Comparison of ENCODE assay signal across 7 mouse cellular contexts in the genomic region with DNA sequence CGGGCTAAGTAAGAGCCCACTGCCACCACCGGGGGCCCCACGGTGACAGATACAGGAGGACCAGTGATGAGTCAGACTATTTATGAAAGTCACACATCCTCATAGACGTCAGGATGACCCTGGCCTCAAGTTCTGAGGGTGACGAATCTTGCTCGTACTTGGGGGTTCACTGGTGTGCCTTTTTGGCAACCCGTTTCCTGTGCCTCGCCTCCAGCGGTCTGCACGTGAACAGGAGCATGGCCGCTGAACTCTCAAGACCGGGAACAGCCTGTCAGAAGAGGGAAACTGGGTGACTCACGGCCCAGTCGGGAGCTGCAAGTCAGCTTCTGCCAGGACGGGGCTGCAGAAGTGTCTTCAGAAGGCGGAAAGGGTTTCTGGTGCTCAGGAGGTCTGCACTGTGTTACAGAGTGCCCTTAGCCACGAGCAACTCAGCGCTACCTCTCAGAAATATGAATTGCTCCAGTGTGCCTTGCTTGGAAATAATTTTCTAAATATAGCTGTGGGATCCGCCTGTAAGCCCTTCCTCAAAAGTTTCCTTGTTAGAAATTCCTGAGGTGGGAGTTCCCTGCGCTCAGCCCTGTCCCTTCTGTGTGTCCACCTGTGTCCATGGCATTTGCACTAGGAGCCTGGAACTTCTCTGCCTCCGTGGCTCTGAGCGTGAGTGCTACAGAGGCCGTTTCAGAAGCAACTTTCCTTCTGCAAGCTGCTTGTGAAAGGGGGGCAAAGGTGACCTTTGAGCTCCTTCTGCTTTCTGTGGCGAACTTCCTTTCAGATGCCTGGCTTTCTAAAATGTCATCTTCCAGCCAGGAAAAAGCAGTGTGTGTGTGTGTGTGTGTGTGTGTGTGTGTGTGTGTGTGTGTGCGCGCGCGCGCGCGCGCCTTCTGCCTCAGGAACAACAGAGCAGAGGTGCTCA.
DNase-seq lines count a peak whose midpoint lies in the region; ATAC-seq and TF ChIP-seq lines count a peak whose summit lies in the region.

No protein-coding gene starts in this region.

- peak; percentile 10 for TF ChIP-seq POLR2A in kidney, adult 2 months (IDR thresholded peaks at IDR 0.05; ENCODE audit: low read depth, low read length)

- H3K27me3 ChIP-seq in kidney, adult 2 months (replicated peaks; ENCODE audit: control insufficient read depth, insufficient read depth, low read length): no peaks in the 10 kb centered on the region
- no peaks in the 10 kb centered on the region for H3K27me3 ChIP-seq in lung, embryonic 15.5 days

- H3K9ac ChIP-seq in lung, embryonic 15.5 days: no peak overlapping the region

- H3K27ac ChIP-seq in kidney, adult 2 months (ENCODE audit: insufficient read depth, low read depth, low read length): peak overlapping the region; percentile 97
- H3K27ac ChIP-seq in lung, embryonic 15.5 days: peak overlapping the region; percentile 95

- peaks cover 33% of the 10 kb centered on the region for H3K4me1 ChIP-seq in kidney, adult 2 months (ENCODE audit: control insufficient read depth, insufficient read depth, low read length)
- peaks cover 89% of the 10 kb centered on the region for H3K4me1 ChIP-seq in lung, embryonic 15.5 days

- DNase-seq in CD8-positive naive resting alpha-beta T cell, adult 2 months (ENCODE audit: low read depth in 2 of 2, low spot score in 2 of 2): peak; percentile 86 to 88
- peak; percentile 64 for DNase-seq in adipocyte (ENCODE audit: low spot score)
- DNase-seq in heart, adult 18-20 months: peak; percentile 79 to 85
- DNase-seq in kidney, adult 2 months: peak; percentile 85
- peak; percentile 76 for DNase-seq in skeletal muscle tissue, adult 2 months (ENCODE audit: low read depth, low spot score)
- no peak for DNase-seq in retina, embryonic 14.5 days (ENCODE audit: low spot score)

- WGBS in kidney, adult 2 months: 25% methylated on average over 32 of the region's 32 CpGs
- 27% methylated on average over 32 of the region's 32 CpGs for WGBS in lung, embryonic 15.5 days

- peak overlapping the region; percentile 36 for H3K4me2 ChIP-seq in lung, embryonic 15.5 days

- no peaks in the 10 kb centered on the region for H3K36me3 ChIP-seq in kidney, adult 2 months (ENCODE audit: control insufficient read depth, insufficient read depth, low read length)
- H3K36me3 ChIP-seq in lung, embryonic 15.5 days: no peaks in the 10 kb centered on the region

- no peaks in the 10 kb centered on the region for H3K9me3 ChIP-seq in lung, embryonic 15.5 days

- TF ChIP-seq CTCF in kidney, adult 2 months (conservative IDR thresholded peaks at IDR 0.05; ENCODE audit: insufficient read depth, insufficient read length, low read depth, low read length): no peak

- no peak overlapping the region for H3K4me3 ChIP-seq in kidney, adult 2 months (ENCODE audit: insufficient read depth, low read depth, low read length)
- H3K4me3 ChIP-seq in lung, embryonic 15.5 days: no peak overlapping the region

- peak; percentile 70 for ATAC-seq in lung, embryonic 15.5 days (ENCODE audit: borderline replicate concordance, extremely low read depth, low FRiP score, low TSS enrichment)
